Mouse (Mus musculus) heart, embryonic 13.5 days (tissue): Measurements from ENCODE around the gene Pak7. TPM values are rescaled to one million over a fixed set of nuclear protein-coding genes. Genes with fewer than 3 reads are reported as not detected.
"Not testable (repeated sequence)": the region's sequence is repeated elsewhere in the genome, so short reads cannot be mapped to it uniquely, and the experiment has no call there.

Experiments
- ATAC-seq: fragments of 200-750 bp; cut with Nextera tagmentation; 2 replicates; pipeline ENCODE4 v1.8.0; 2017; ENCODE audit warnings: moderate TSS enrichment; ENCODE audit not compliant: insufficient number of reproducible peaks, low FRiP score, low TSS enrichment; ENCODE audit errors: extremely low read depth
- H3K27ac ChIP-seq: fragments of 300-500 bp; sonication (generic); replicated peaks from 2 replicates; pipeline ENCODE4 v1.5.1; 2015; ENCODE audit warnings: moderate library complexity, mild to moderate bottlenecking, inconsistent platforms
- H3K27me3 ChIP-seq: fragments of 300-500 bp; sonication (generic); replicated peaks from 2 replicates; pipeline ENCODE4 v1.6.1; 2015; ENCODE audit warnings: mild to moderate bottlenecking, inconsistent platforms
- H3K36me3 ChIP-seq: fragments of 300-500 bp; sonication (generic); 2 replicates; pipeline ENCODE4 v1.6.1; 2015; ENCODE audit warnings: mild to moderate bottlenecking, inconsistent platforms
- H3K4me1 ChIP-seq: fragments of 300-500 bp; sonication (generic); 2 replicates; pipeline ENCODE4 v1.6.1; 2015; ENCODE audit warnings: inconsistent platforms
- H3K4me2 ChIP-seq: fragments of 300-500 bp; sonication (generic); 2 replicates; pipeline ENCODE4 v1.6.1; 2015; ENCODE audit warnings: inconsistent platforms, mild to moderate bottlenecking, moderate library complexity
- H3K4me3 ChIP-seq: fragments of 300-500 bp; sonication (generic); 2 replicates; pipeline ENCODE4 v1.5.1; 2015; ENCODE audit warnings: moderate library complexity, mild to moderate bottlenecking, inconsistent platforms
- H3K9ac ChIP-seq: fragments of 300-500 bp; sonication (generic); 2 replicates; pipeline ENCODE4 v1.6.1; 2015; ENCODE audit warnings: inconsistent platforms, mild to moderate bottlenecking, moderate library complexity
- H3K9me3 ChIP-seq: fragments of 300-500 bp; sonication (generic); 2 replicates; pipeline ENCODE4 v1.6.1; 2016; ENCODE audit warnings: inconsistent platforms
- WGBS: fragments of 180-500 bp; shearing (Covaris S2); methylation state at CpG from one replicate; pipeline ENCODE4 v1.1.7; 2015; ENCODE audit warnings: mixed read lengths; 5-methylcytosine and 5-hydroxymethylcytosine counted together
- polyA plus RNA-seq: library from polyadenylated mRNA; unstranded; fragments of >200 nt; fragmentation: Nextera tagmentation; extraction: Ambion mirVana; gene quantifications from 2 replicates; pipeline ENCODE4 v1.2.1, GENCODE M21; 2015

The Pak7 gene
- polyA plus RNA-seq, 1 experiment from 2014 or later = 0.45 TPM

DNA sequence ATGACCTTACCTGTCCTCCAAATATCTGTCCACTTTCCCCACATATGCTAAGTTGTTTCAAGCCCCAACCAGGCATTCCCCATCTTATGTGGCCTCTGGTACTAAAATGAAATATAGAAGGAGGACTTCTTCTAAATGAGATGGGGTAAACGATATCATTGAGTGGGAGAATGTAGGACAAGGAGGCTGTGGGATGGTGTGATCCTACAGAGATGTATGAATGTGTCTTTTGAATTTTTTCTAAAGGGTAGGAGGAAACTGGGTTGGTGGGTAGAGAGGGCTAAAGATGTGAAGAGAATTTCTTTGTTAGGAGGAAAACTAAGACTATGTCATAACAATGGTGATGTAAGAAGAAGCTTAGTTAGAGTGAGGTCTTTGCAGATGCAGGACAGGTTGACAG lies 57.8 kb downstream of the Pak7 start:
- no peaks in the 10 kb centered on the region for H3K9me3 ChIP-seq
- H3K4me3 ChIP-seq = no peak overlapping the region
- WGBS = 73% methylated on average over 1 of the region's 1 CpGs
- no peak overlapping the region for H3K4me2 ChIP-seq
- no peak for ATAC-seq
- no peaks in the 10 kb centered on the region for H3K36me3 ChIP-seq
- no peaks in the 10 kb centered on the region for H3K27me3 ChIP-seq
- H3K9ac ChIP-seq = no peak overlapping the region
- no peaks in the 10 kb centered on the region for H3K4me1 ChIP-seq
- H3K27ac ChIP-seq = no peak overlapping the region

DNA sequence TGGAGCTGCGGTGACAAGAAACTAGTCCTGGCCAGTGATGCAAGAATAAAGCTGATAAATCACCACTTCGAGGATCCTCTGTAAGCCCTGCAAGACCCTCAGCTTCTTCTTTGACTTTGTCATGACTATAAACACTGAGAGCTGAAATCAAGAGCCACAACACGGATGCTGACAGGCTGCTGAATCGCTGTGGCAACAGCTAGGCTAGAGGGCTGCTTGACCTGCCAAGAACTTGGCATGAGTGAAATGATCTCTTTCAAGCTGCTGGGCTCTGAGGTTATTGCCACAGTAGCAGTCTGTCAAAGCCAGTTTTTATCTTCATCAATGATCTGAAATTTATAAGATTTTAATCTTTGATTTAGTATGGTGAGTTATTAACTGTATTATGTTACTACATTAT lies 62.1 kb downstream of the Pak7 start:
- Histone ChIP-seq H3K27me3 (no peaks in the 10 kb centered on the region), H3K4me3 (no peak overlapping the region), H3K9me3 (no peaks in the 10 kb centered on the region), H3K9ac (no peak overlapping the region), H3K4me2 (no peak overlapping the region), H3K36me3 (no peaks in the 10 kb centered on the region), H3K4me1 (no peaks in the 10 kb centered on the region), H3K27ac (no peak overlapping the region)
- WGBS = 68% methylated on average over 4 of the region's 4 CpGs
- no peak for ATAC-seq

DNA sequence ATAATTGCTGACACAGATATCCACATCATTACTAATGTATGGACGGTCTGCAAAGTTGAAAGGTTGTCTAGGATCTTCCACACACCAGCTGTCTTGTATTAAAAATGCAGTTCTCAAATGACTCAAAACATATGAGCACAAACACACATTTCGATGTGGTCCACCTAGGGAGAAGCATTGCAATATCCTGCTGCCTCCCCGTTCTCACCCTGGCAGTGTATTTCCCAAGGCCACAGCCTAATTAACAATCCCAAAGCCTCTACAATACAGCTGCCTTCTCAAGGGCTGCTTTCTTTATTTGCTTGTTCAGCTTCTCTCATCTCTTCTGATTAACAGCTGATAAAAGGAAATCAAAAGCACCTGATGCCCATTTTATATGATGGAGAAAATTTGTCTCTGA lies 78.5 kb downstream of the Pak7 start:
- H3K36me3 ChIP-seq = no peaks in the 10 kb centered on the region
- no peak overlapping the region for H3K27ac ChIP-seq
- H3K9me3 ChIP-seq = no peaks in the 10 kb centered on the region
- WGBS = 73% methylated on average over 3 of the region's 3 CpGs
- H3K27me3 ChIP-seq = no peaks in the 10 kb centered on the region
- H3K4me2 ChIP-seq = no peak overlapping the region
- no peak overlapping the region for H3K9ac ChIP-seq
- H3K4me1 ChIP-seq = no peaks in the 10 kb centered on the region
- H3K4me3 ChIP-seq = no peak overlapping the region
- no peak for ATAC-seq

DNA sequence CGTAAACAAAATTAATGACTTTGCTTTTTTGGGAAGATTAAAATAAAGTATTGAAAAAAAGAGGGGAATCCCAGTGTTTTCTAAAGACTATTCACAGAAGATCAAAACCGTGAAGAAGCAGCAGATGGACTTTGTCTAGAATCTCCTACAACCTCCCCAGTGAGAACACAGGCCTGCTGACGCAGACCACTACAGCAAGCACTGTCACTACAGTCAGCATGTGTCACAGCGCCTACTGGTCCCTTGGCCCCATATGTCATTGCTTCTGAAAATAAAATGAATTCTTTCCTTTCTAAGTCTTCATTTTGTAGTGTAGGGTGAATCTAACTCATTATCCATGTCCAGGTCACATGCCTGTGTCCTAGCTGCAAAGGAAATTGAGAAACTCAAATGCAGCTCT lies 79.0 kb downstream of the Pak7 start:
- Histone ChIP-seq H3K27me3 (no peaks in the 10 kb centered on the region), H3K4me1 (no peaks in the 10 kb centered on the region), H3K36me3 (no peaks in the 10 kb centered on the region), H3K27ac (no peak overlapping the region), H3K9ac (no peak overlapping the region), H3K4me2 (no peak overlapping the region), H3K4me3 (no peak overlapping the region), H3K9me3 (no peaks in the 10 kb centered on the region)
- no peak for ATAC-seq
- WGBS = 77% methylated on average over 4 of the region's 4 CpGs

DNA sequence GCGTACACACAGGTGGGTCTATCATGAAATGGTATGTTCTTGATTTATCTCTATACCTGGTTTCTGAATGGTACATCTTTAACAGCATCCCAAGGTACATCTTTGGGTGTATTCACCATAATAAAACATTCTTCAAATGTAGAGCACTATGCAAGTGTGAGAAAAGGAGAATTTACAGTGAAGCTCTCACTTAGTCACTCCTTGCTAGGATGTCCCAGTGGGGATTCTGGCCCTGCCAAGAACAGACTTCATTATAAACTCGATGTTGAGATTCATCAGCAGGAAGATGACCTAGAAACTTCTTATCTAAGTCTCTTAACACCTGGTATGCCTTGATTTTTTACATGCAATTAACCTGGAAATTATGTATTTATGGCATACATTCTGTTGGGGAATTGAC lies 85.6 kb downstream of the Pak7 start:
- H3K9ac ChIP-seq = no peak overlapping the region
- no peaks in the 10 kb centered on the region for H3K27me3 ChIP-seq
- H3K4me3 ChIP-seq = no peak overlapping the region
- H3K4me2 ChIP-seq = no peak overlapping the region
- no peaks in the 10 kb centered on the region for H3K36me3 ChIP-seq
- ATAC-seq = no peak
- H3K27ac ChIP-seq = no peak overlapping the region
- H3K9me3 ChIP-seq = no peaks in the 10 kb centered on the region
- no peaks in the 10 kb centered on the region for H3K4me1 ChIP-seq
- WGBS = 72% methylated on average over 2 of the region's 2 CpGs

DNA sequence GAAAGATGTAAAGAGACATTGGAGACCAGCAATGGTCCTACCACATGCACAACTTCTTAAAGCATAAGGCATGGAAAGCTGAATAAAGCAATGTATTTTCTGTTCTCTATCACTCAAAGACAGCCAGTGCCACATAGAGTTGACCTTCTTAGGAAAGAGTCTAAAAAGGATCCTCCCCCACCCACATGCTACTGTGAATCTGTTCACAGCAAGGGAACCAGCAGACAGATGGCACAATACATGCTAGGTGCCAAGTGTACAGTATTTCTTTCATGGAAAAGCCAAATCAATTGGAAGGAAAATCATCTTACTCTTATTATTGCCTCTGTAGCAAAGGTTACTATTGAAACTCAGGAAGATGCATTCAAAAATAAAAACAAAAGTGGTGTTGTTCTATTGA lies 86.4 kb downstream of the Pak7 start:
- Histone ChIP-seq H3K4me2 (no peak overlapping the region), H3K36me3 (no peaks in the 10 kb centered on the region), H3K9ac (no peak overlapping the region), H3K9me3 (no peaks in the 10 kb centered on the region), H3K4me1 (no peaks in the 10 kb centered on the region), H3K4me3 (no peak overlapping the region), H3K27me3 (no peaks in the 10 kb centered on the region), H3K27ac (no peak overlapping the region)
- no peak for ATAC-seq

DNA sequence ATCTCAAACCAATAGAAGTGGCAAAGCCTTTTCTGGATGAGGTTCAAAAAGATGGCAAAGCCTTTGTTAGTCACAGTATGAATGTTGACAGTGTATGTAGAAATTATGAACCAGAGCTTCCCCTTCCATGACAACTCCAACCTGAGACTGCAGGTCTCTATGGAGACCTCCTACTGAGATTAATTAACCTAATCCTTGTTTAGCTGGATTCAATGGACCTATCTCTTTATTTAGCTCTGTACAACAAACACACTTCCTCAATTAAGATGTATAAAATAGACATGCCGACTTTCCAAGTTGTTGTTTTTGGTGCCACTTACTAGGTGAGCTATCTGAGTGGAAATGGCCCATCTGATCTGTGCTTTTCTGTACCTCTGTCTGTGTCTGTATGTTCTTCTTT lies 90.4 kb downstream of the Pak7 start:
- Histone ChIP-seq H3K27me3 (no peaks in the 10 kb centered on the region), H3K4me2 (no peak overlapping the region), H3K4me1 (no peaks in the 10 kb centered on the region), H3K9ac (no peak overlapping the region), H3K4me3 (no peak overlapping the region), H3K27ac (no peak overlapping the region), H3K36me3 (no peaks in the 10 kb centered on the region), H3K9me3 (no peaks in the 10 kb centered on the region)
- WGBS = 63% methylated on average over 1 of the region's 1 CpGs
- ATAC-seq = no peak

DNA sequence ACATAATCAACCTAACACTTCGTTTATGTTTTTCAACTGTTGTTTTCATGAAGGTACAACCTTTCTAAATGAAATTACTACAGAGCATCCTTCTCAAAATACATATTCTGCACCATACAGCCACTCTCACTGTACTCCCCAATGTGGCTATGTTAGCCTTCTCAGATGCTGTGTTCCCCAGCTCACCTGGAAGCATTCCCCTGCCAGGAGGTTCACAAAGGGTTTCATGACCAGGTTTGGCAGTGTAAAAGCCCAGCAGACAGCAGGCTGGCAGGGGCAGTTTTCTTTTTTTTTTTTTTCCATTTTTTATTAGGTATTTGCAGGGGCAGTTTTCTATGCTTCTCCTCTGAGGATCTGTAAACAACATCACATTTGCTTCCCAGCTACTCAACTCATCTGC lies 105.7 kb downstream of the Pak7 start:
- ATAC-seq = no peak
- Histone ChIP-seq H3K9ac (no peak overlapping the region), H3K36me3 (no peaks in the 10 kb centered on the region), H3K27ac (no peak overlapping the region), H3K4me1 (no peaks in the 10 kb centered on the region), H3K27me3 (no peaks in the 10 kb centered on the region), H3K9me3 (peaks cover 3% of the 10 kb centered on the region; the same call in 1 of the 2 replicates), H3K4me3 (no peak overlapping the region), H3K4me2 (no peak overlapping the region)
- 79% methylated on average over 1 of the region's 1 CpGs for WGBS

DNA sequence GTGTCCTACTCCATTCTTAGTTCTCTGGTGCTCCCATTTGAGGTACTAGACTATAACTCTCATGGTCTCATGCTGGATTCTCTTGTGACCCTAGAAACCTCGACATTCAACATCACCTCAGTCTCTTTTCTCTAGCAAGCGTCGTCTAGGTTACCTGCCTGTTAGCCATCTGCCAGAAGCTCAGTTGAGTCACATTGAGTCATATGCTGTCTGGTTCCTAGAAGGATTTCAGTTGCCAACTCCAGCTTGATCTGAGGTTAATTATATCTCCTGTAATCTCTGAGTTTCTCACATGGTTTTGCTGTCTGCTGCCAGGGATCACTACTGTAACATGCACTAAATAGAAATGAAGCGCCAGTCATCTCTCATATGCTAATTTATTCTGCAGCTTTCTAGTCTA lies 145.8 kb downstream of the Pak7 start:
- not testable (repeated sequence) for H3K9ac ChIP-seq, H3K4me3 ChIP-seq, H3K4me2 ChIP-seq, H3K27ac ChIP-seq, ATAC-seq, H3K4me1 ChIP-seq, H3K27me3 ChIP-seq, H3K36me3 ChIP-seq, H3K9me3 ChIP-seq
- WGBS = 73% methylated on average over 4 of the region's 4 CpGs

DNA sequence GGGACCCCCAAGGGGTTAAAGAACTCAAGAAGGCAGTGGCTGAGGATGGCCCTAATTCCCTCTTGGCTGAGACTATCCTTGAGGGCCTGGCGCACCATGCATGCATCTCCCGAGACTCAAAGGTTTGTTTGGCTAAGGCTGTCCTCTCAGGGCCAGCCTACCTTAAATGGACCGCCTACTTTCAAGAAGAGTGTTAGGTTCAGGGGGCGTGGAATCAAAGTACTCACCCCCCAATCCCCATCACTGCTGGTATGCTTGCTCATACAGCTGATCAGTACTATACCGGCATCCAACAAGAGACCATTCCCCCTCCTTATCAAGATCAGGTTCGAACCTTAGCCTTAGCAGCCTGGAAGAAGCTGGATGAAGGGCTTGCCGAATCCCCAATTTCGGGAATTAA lies 156.5 kb downstream of the Pak7 start:
- no peak overlapping the region for H3K4me3 ChIP-seq
- WGBS = 81% methylated on average over 8 of the region's 8 CpGs
- ATAC-seq = no peak
- H3K27ac ChIP-seq = no peak overlapping the region
- H3K9me3 ChIP-seq = no peaks in the 10 kb centered on the region
- no peak overlapping the region for H3K9ac ChIP-seq
- no peak overlapping the region for H3K4me2 ChIP-seq
- no peaks in the 10 kb centered on the region for H3K36me3 ChIP-seq
- no peaks in the 10 kb centered on the region for H3K27me3 ChIP-seq
- no peaks in the 10 kb centered on the region for H3K4me1 ChIP-seq

DNA sequence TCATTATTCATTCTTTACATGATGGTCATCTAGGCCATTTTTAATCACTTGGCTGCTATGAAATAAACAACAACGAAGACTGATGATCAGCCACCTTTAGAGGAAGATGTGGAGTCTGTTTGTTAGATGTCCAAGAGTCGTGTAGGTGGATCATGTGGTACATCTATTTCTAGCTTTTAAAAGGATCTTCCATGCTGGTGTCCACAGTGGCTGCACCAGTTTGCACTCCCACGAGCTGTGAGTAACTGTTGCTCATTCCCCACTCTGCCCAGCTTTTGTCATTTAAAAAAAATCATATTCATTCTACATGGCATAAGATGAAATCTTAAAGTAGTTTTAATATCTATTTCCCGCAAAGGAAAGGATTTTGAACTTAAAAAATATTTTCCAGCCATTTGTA lies 183.7 kb downstream of the Pak7 start:
- 66% methylated on average over 4 of the region's 4 CpGs for WGBS
- ATAC-seq = no peak
- Histone ChIP-seq H3K27ac (no peak overlapping the region), H3K9me3 (no peaks in the 10 kb centered on the region), H3K36me3 (no peaks in the 10 kb centered on the region), H3K4me3 (no peak overlapping the region), H3K4me1 (no peaks in the 10 kb centered on the region), H3K9ac (no peak overlapping the region), H3K27me3 (no peaks in the 10 kb centered on the region), H3K4me2 (no peak overlapping the region)

DNA sequence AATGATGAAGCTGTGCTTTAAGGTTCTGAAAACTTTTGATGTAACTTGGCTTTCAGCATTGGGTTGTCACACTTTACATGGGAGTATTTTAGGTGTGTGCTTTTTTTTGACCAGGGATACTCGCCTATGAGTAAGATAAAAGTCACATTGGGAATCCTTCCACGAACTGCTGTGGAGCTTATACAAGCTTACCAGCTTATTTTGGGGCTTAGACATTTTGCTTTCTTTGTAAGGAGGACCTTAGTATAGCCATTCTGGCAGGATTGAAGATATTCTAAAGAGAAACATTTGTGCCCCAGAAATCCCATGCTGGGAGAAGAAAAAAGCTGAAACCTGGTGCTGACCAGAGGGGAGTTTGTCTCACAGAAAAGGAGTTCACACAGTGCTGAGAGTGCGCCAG lies 212.7 kb downstream of the Pak7 start:
- WGBS = 57% methylated on average over 3 of the region's 3 CpGs
- no peak overlapping the region for H3K27ac ChIP-seq
- no peak overlapping the region for H3K9ac ChIP-seq
- H3K9me3 ChIP-seq = no peaks in the 10 kb centered on the region
- H3K4me2 ChIP-seq = no peak overlapping the region
- no peaks in the 10 kb centered on the region for H3K36me3 ChIP-seq
- no peak for ATAC-seq
- H3K4me1 ChIP-seq = no peaks in the 10 kb centered on the region
- no peaks in the 10 kb centered on the region for H3K27me3 ChIP-seq
- H3K4me3 ChIP-seq = no peak overlapping the region

DNA sequence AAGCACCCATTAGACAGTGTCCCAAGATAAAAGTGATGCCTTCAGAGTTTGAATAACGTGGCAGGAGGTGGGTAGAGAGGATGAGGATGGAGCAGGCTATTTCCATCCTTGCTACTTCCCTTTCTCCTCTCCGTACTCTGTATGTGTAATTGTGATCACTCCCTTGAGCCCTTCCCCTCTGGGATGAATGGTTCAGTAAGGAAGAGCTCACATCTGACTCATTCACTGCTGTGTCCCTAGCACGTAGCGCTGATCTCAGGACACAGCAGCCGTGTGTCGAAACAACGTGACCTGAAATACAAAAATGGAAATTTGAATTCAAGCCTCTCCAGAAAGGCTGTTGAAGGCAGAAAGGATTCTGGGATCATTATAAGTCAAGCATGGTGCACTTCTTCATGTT lies 237.0 kb downstream of the Pak7 start:
- Histone ChIP-seq H3K36me3 (no peaks in the 10 kb centered on the region), H3K9me3 (no peaks in the 10 kb centered on the region), H3K4me3 (no peak overlapping the region), H3K27ac (no peak overlapping the region), H3K4me1 (no peaks in the 10 kb centered on the region), H3K4me2 (no peak overlapping the region), H3K27me3 (no peaks in the 10 kb centered on the region), H3K9ac (no peak overlapping the region)
- no peak for ATAC-seq
- 78% methylated on average over 7 of the region's 7 CpGs for WGBS
